Mouse (Mus musculus) liver, adult 2 months (tissue): Measurements from ENCODE around the gene Bst2.
A peak's percentile ranks its signal among the peaks of the same experiment; 100 is the strongest.
"Not testable (repeated sequence)": the region's sequence is repeated elsewhere in the genome, so short reads cannot be mapped to it uniquely, and the experiment has no call there.

Source experiments
- CTCF ChIP-seq: fragments of 200-500 bp; IDR thresholded peaks from 2 replicates; pipeline ENCODE4 v1.5.1; 2011; ENCODE audit warnings: low read depth, low read length, control low read depth
- POLR2A ChIP-seq: fragments of 200-500 bp; IDR thresholded peaks from 2 replicates; pipeline ENCODE4 v1.6.1; 2011; ENCODE audit warnings: low read length, control low read depth; ENCODE audit not compliant: insufficient read depth; ENCODE audit errors: extremely low read depth

GRCm38 (mm10) chr8:71519037-71519825 lies 18.0 kb downstream of the Bst2 start:
- TF ChIP-seq POLR2A: not testable (repeated sequence)
- peak; percentile 78 for TF ChIP-seq CTCF
